Mouse (Mus musculus) olfactory bulb, adult 2 months (tissue): Measurements from ENCODE around the gene Gmds.

Source experiments
- CTCF ChIP-seq: fragments of 200-500 bp; IDR thresholded peaks from 2 replicates; pipeline ENCODE4 v1.5.1; 2012; ENCODE audit warnings: low read depth, mild to moderate bottlenecking, low read length, moderate library complexity; ENCODE audit not compliant: insufficient read depth
- POLR2A ChIP-seq: fragments of 200-500 bp; IDR thresholded peaks from 2 replicates; pipeline ENCODE4 v1.6.1; 2012; ENCODE audit warnings: mild to moderate bottlenecking, low read depth, low read length, moderate library complexity; ENCODE audit not compliant: insufficient read depth

GRCm38 (mm10) chr13:32227874-32228562 is 110.5 kb downstream of the Gmds start:
- TF ChIP-seq POLR2A (no peak), CTCF (no peak)
